ENCODE assay signal across 25 mouse cellular contexts in genomic region chrX:7950091-7950490, GRCm38 (mm10). TPM values are rescaled to one million over a fixed set of nuclear protein-coding genes. Genes with fewer than 3 reads are reported as not detected.
"Had no signal": no experiment of that assay in that cellular context is flagged by ENCODE, and none has a peak within 500 bp of the region (broad histone marks: within the 10 kb centered on the region; RNA-seq: fewer than 3 reads in every experiment).

No protein-coding gene starts in this region.

- DNase-seq: liver, postnatal 0 days; lung, adult 2 months; lung, postnatal 14 days; lung, postnatal 36 days; right cerebral cortex, postnatal 14 days; thymus, adult 2 months; thymus, postnatal 25 days; thymus, postnatal 4 days had no signal

RNA-seq across cellular contexts. Expression of gene Eras, which starts 21.7 kb away (rescaled TPM):
- total RNA-seq: megakaryocyte progenitor cell, adult 5-6 weeks; midbrain, postnatal 0 days; monocyte, adult 5-6 weeks; neutrophil, adult 5-6 weeks had no signal
- polyA plus RNA-seq: liver, postnatal 0 days; lung, adult 2 months; lung, embryonic 15.5 days; lung, postnatal 0 days; macrophage; midbrain, embryonic 11.5 days; midbrain, embryonic 15.5 days; midbrain, postnatal 0 days; neural tube, embryonic 12.5 days; neural tube, embryonic 14.5 days; spleen, adult 2 months; stomach, embryonic 15.5 days; stomach, postnatal 0 days; thymus, adult 2 months; urinary bladder, adult 2 months had no signal

RNA-seq across cellular contexts. Expression of gene Gata1, which starts 27.8 kb away (rescaled TPM):
- total RNA-seq: midbrain, postnatal 0 days had no signal
- polyA plus RNA-seq: midbrain, postnatal 0 days; neural tube, embryonic 14.5 days had no signal

RNA-seq across cellular contexts. Expression of gene Pcsk1n, which starts 30.5 kb away (rescaled TPM):
- total RNA-seq: megakaryocyte progenitor cell, adult 5-6 weeks; monocyte, adult 5-6 weeks; neutrophil, adult 5-6 weeks had no signal
- polyA plus RNA-seq: liver, postnatal 0 days; macrophage had no signal

RNA-seq across cellular contexts. Expression of gene Gm10490, which starts 40.7 kb away (rescaled TPM):
- total RNA-seq: megakaryocyte progenitor cell, adult 5-6 weeks; midbrain, postnatal 0 days; monocyte, adult 5-6 weeks had no signal
- polyA plus RNA-seq: liver, postnatal 0 days; lung, adult 2 months; lung, embryonic 15.5 days; lung, postnatal 0 days; macrophage; midbrain, embryonic 11.5 days; midbrain, embryonic 13.5 days; midbrain, postnatal 0 days; neural tube, embryonic 12.5 days; neural tube, embryonic 14.5 days; spleen, adult 2 months; stomach, embryonic 15.5 days; stomach, postnatal 0 days; testis, adult 2 months; thymus, adult 2 months; urinary bladder, adult 2 months had no signal
